Mouse (Mus musculus) liver, embryonic 14.5 days (tissue): Measurements from ENCODE around the gene Panx2. TPM values are rescaled to one million over a fixed set of nuclear protein-coding genes. Genes with fewer than 3 reads are reported as not detected.

Source experiments
- ATAC-seq: fragments of 200-750 bp; cut with Nextera tagmentation; 2 replicates; pipeline ENCODE4 v1.8.0; 2017; ENCODE audit warnings: moderate number of reproducible peaks, mild to moderate bottlenecking, moderate library complexity; ENCODE audit not compliant: insufficient read depth
- DNase-seq, 3 experiments: peaks; one replicate each; pipeline ENCODE4 v3.0.0-alpha.2; 2012 to 2013; ENCODE audit warnings: low read depth in 3 of 3, low spot score in 3 of 3
- H3K27ac ChIP-seq: fragments of 300-500 bp; sonication (generic); 2 replicates; pipeline ENCODE4 v1.5.1; 2014; ENCODE audit warnings: moderate library complexity, mild to moderate bottlenecking, control low read depth, inconsistent platforms
- H3K27me3 ChIP-seq: fragments of 300-500 bp; sonication (generic); 2 replicates; pipeline ENCODE4 v1.6.1; 2014; ENCODE audit warnings: mild to moderate bottlenecking, low read length, moderate library complexity; ENCODE audit not compliant: control insufficient read depth, insufficient read depth
- H3K36me3 ChIP-seq: fragments of 300-500 bp; sonication (generic); replicated peaks from 2 replicates; pipeline ENCODE4 v1.6.1; 2014; ENCODE audit warnings: low read depth; ENCODE audit not compliant: control insufficient read depth, insufficient read depth
- H3K4me1 ChIP-seq, 2 experiments: fragments of 200-500 bp in 1 of 2; fragments of 300-500 bp in 1 of 2; sonication (generic) in 1 of 2; replicated peaks; 2 replicates each; pipeline ENCODE4 v1.6.1; 2012 to 2014; ENCODE audit warnings: antibody characterized with exemption in 1 of 2, inconsistent platforms in 1 of 2, low read length in 1 of 2; ENCODE audit not compliant: control insufficient read depth in 2 of 2, insufficient read depth in 2 of 2
- H3K4me2 ChIP-seq: fragments of 300-500 bp; sonication (generic); 2 replicates; pipeline ENCODE4 v1.6.1; 2014; ENCODE audit warnings: low read depth, mild to moderate bottlenecking, control low read depth, moderate library complexity
- H3K4me3 ChIP-seq, 2 experiments: fragments of 200-500 bp in 1 of 2; fragments of 300-500 bp in 1 of 2; sonication (generic) in 1 of 2; 2 replicates each; pipeline ENCODE4 v1.5.1; 2012 to 2014; ENCODE audit warnings: low read depth in 2 of 2, low read length in 2 of 2, mild to moderate bottlenecking in 2 of 2, control low read depth in 1 of 2, inconsistent platforms in 1 of 2, moderate library complexity in 1 of 2; ENCODE audit not compliant: insufficient read depth in 1 of 2
- H3K9ac ChIP-seq: fragments of 300-500 bp; sonication (generic); replicated peaks from 2 replicates; pipeline ENCODE4 v1.6.1; 2014; ENCODE audit warnings: mild to moderate bottlenecking, control low read depth, moderate library complexity
- H3K9me3 ChIP-seq: fragments of 300-500 bp; sonication (generic); 2 replicates; pipeline ENCODE4 v1.6.1; 2016; ENCODE audit warnings: low read length, mixed read lengths; ENCODE audit not compliant: control insufficient read depth
- CTCF ChIP-seq: IDR thresholded peaks from 2 replicates; pipeline ENCODE4 v1.5.1; 2016; ENCODE audit warnings: antibody characterized with exemption, low read depth, control low read depth
- EP300 ChIP-seq: IDR thresholded peaks from 2 replicates; pipeline ENCODE4 v1.6.1; 2016; ENCODE audit warnings: antibody characterized with exemption, low read depth
- WGBS: fragments of 180-500 bp; shearing (Covaris S2); extraction: QIAGEN DNeasy Blood & Tissue Kit; methylation state at CpG from one replicate; pipeline ENCODE4 v1.1.7; 2014; ENCODE audit not compliant: insufficient replicate concordance; 5-methylcytosine and 5-hydroxymethylcytosine counted together
- polyA plus RNA-seq, 2 experiments: library from polyadenylated mRNA; depleted of rRNA in 1 of 2; stranded (reverse) in 1 of 2; unstranded in 1 of 2; fragments of >200 nt; fragmentation: Nextera tagmentation in 1 of 2; extraction: Ambion mirVana in 1 of 2; gene quantifications; 2 replicates each; pipeline versions ENCODE4 v1.2.1 to v1.2.3; 2012 to 2014

Gene Panx2
- polyA plus RNA-seq, 2 experiments, result 0.01 TPM; not detected in 1

GRCm38 (mm10) chr15:89092181-89092580 is 32.6 kb downstream of the Panx2 start:
- WGBS, result 69% methylated on average over 5 of the region's 5 CpGs
- TF ChIP-seq EP300 (no peak), CTCF (no peak)

DNA sequence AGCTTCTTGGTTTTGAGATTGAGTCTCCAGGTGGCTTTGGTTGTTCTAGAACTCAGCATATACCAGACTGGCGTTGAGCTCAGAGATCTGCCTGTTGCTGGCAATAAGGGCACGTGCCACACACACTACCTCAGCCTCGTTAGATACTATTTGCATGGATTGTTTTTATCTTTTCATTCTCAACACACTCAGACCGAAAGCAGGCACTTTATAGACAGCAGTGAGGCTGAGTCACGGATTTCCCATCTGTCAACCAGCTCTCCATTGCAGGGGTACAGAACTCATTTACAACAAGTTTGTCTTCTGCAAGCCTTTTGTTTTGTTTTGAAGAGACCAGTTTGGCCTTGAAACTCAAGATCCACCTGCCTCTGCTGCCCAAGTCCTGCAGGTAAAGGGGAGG is 37.9 kb downstream of the Panx2 start:
- no peaks in the 10 kb centered on the region for H3K27me3 ChIP-seq
- DNase-seq (no peak), ATAC-seq (no peak)
- H3K4me3 ChIP-seq, result no peak overlapping the region
- no peaks in the 10 kb centered on the region for H3K9me3 ChIP-seq
- no peak overlapping the region for H3K27ac ChIP-seq
- no peak overlapping the region for H3K9ac ChIP-seq
- no peak overlapping the region for H3K4me2 ChIP-seq
- no peaks in the 10 kb centered on the region for H3K4me1 ChIP-seq
- peaks cover 50% of the 10 kb centered on the region for H3K36me3 ChIP-seq
- no peak for TF ChIP-seq EP300
- no peak for TF ChIP-seq CTCF
- WGBS, result 82% methylated on average over 5 of the region's 5 CpGs

More at GRCm38 (mm10) chr15:89092181-89092580, 32.6 kb downstream of the Panx2 start:
- no peaks in the 10 kb centered on the region for H3K27me3 ChIP-seq
- peaks cover 15% of the 10 kb centered on the region for H3K36me3 ChIP-seq
- no peak for ATAC-seq
- H3K4me1 ChIP-seq, result peaks cover 5 to 8% of the 10 kb centered on the region in 2 experiments; a peak in 3 of 4 replicates
- no peak overlapping the region for H3K9ac ChIP-seq
- no peak overlapping the region for H3K27ac ChIP-seq
- no peak overlapping the region for H3K4me2 ChIP-seq
- no peaks in the 10 kb centered on the region for H3K9me3 ChIP-seq
- DNase-seq, result no peak
- no peak overlapping the region for H3K4me3 ChIP-seq

- H3K4me3 ChIP-seq, result no peak overlapping the region
- H3K9me3 ChIP-seq, result no peaks in the 10 kb centered on the region
- ATAC-seq (no peak), DNase-seq (no peak)
- no peak overlapping the region for H3K27ac ChIP-seq
- H3K36me3 ChIP-seq, result peaks cover 56% of the 10 kb centered on the region
- no peaks in the 10 kb centered on the region for H3K27me3 ChIP-seq
- TF ChIP-seq EP300 (no peak), CTCF (no peak)
- no peaks in the 10 kb centered on the region for H3K4me1 ChIP-seq
- 83% methylated on average over 7 of the region's 7 CpGs for WGBS
- H3K4me2 ChIP-seq, result no peak overlapping the region
- no peak overlapping the region for H3K9ac ChIP-seq
Observed at GRCm38 (mm10) chr15:89098616-89099015, 39.1 kb downstream of the Panx2 start.

GRCm38 (mm10) chr15:89100823-89101222 is 41.3 kb downstream of the Panx2 start:
- 86% methylated on average over 12 of the region's 12 CpGs for WGBS
- no peaks in the 10 kb centered on the region for H3K9me3 ChIP-seq
- TF ChIP-seq CTCF, result no peak
- no peak for TF ChIP-seq EP300

GRCm38 (mm10) chr15:89102646-89103045 is 43.1 kb downstream of the Panx2 start:
- Histone ChIP-seq H3K4me1 (no peaks in the 10 kb centered on the region), H3K27ac (no peak overlapping the region), H3K9me3 (no peaks in the 10 kb centered on the region), H3K4me3 (no peak overlapping the region), H3K36me3 (peaks cover 70% of the 10 kb centered on the region), H3K9ac (no peak overlapping the region), H3K4me2 (no peak overlapping the region), H3K27me3 (no peaks in the 10 kb centered on the region)
- 71% methylated on average over 5 of the region's 5 CpGs for WGBS
- TF ChIP-seq CTCF (no peak), EP300 (no peak)
- ATAC-seq, result no peak
- DNase-seq, result no peak

More at GRCm38 (mm10) chr15:89100823-89101222, 41.3 kb downstream of the Panx2 start:
- no peak overlapping the region for H3K4me3 ChIP-seq
- no peaks in the 10 kb centered on the region for H3K4me1 ChIP-seq
- H3K27me3 ChIP-seq, result no peaks in the 10 kb centered on the region
- H3K9ac ChIP-seq, result no peak overlapping the region
- no peak for ATAC-seq
- H3K36me3 ChIP-seq, result peaks cover 63% of the 10 kb centered on the region
- DNase-seq, result no peak
- no peak overlapping the region for H3K27ac ChIP-seq
- no peak overlapping the region for H3K4me2 ChIP-seq
